Mouse (Mus musculus): ENCODE measurements at regions not wholly inside any gene's neighbourhood (a gene's known extent, or its start where the extent isn't known, plus 50 kb on each side); places are given as distances from the start of the nearest gene placed in this dataset.

- H3K9me3 ChIP-seq (ENCODE audit: low read length) = no peaks in the 10 kb centered on the region
- H3K4me1 ChIP-seq (replicated peaks; ENCODE audit: low read depth, low read length) = peaks cover 4% of the 10 kb centered on the region; the same call in 1 of the 2 replicates
- no peaks in the 10 kb centered on the region for H3K36me3 ChIP-seq (ENCODE audit: insufficient read depth, low read length)
- no peak overlapping the region for H3K4me3 ChIP-seq (replicated peaks; ENCODE audit: low read length)
- no peaks in the 10 kb centered on the region; the same call in 1 of the 2 replicates for H3K27me3 ChIP-seq (ENCODE audit: insufficient read depth, low read length)
- no peak for TF ChIP-seq CTCF (conservative IDR thresholded peaks at IDR 0.05; ENCODE audit: low read length)
Measured at GRCm38 (mm10) chr14:46191639-46192399, 187.4 kb upstream of the Gm15217 start.

GRCm38 (mm10) chr14:46193577-46193976 lies 185.6 kb upstream of the Gm15217 start:
- H3K4me1 ChIP-seq (replicated peaks; ENCODE audit: low read depth, low read length) = peaks cover 4% of the 10 kb centered on the region; the same call in 1 of the 2 replicates
- H3K9me3 ChIP-seq (ENCODE audit: low read length) = no peaks in the 10 kb centered on the region
- no peaks in the 10 kb centered on the region for H3K36me3 ChIP-seq (ENCODE audit: insufficient read depth, low read length)
- no peak for TF ChIP-seq NANOG (IDR thresholded peaks at IDR 0.05; ENCODE audit: borderline replicate concordance, low read length)
- no peak for TF ChIP-seq CTCF (conservative IDR thresholded peaks at IDR 0.05; ENCODE audit: low read length)
- TF ChIP-seq POU5F1 (IDR thresholded peaks at IDR 0.05; ENCODE audit: borderline replicate concordance, low read length) = no peak
- H3K27me3 ChIP-seq (ENCODE audit: insufficient read depth, low read length) = no peaks in the 10 kb centered on the region; the same call in 1 of the 2 replicates
- H3K4me3 ChIP-seq (replicated peaks; ENCODE audit: low read length) = no peak overlapping the region

- Histone ChIP-seq H3K36me3 (ENCODE audit: insufficient read depth, low read length) (no peaks in the 10 kb centered on the region), H3K9me3 (ENCODE audit: low read length) (no peaks in the 10 kb centered on the region), H3K4me1 (replicated peaks; ENCODE audit: low read depth, low read length) (peaks cover 4% of the 10 kb centered on the region; the same call in 1 of the 2 replicates), H3K27me3 (ENCODE audit: insufficient read depth, low read length) (peaks cover 3% of the 10 kb centered on the region; the same call in 1 of the 2 replicates), H3K4me3 (replicated peaks; ENCODE audit: low read length) (no peak overlapping the region)
- TF ChIP-seq NANOG (IDR thresholded peaks at IDR 0.05; ENCODE audit: borderline replicate concordance, low read length) = no peak
- no peak for TF ChIP-seq POU5F1 (IDR thresholded peaks at IDR 0.05; ENCODE audit: borderline replicate concordance, low read length)
- no peak for TF ChIP-seq CTCF (conservative IDR thresholded peaks at IDR 0.05; ENCODE audit: low read length)
Measured at GRCm38 (mm10) chr14:46195939-46196338, 183.3 kb upstream of the Gm15217 start.

GRCm38 (mm10) chr14:46202818-46203217 lies 176.4 kb upstream of the Gm15217 start:
- H3K27me3 ChIP-seq (ENCODE audit: insufficient read depth, low read length) = 0 out of 2 replicates have a peak, but pooled peaks cover 3% of the 10 kb centered on the region
- H3K36me3 ChIP-seq (ENCODE audit: insufficient read depth, low read length) = no peaks in the 10 kb centered on the region

GRCm38 (mm10) chr14:46220483-46220882 lies 158.7 kb upstream of the Gm15217 start:
- Histone ChIP-seq H3K4me1 (replicated peaks; ENCODE audit: low read depth, low read length) (peaks cover 25% of the 10 kb centered on the region), H3K36me3 (ENCODE audit: insufficient read depth, low read length) (no peaks in the 10 kb centered on the region), H3K9me3 (ENCODE audit: low read length) (no peaks in the 10 kb centered on the region), H3K4me3 (replicated peaks; ENCODE audit: low read length) (no peak overlapping the region), H3K27me3 (ENCODE audit: insufficient read depth, low read length) (0 out of 2 replicates have a peak, but pooled peaks cover 7% of the 10 kb centered on the region)
- TF ChIP-seq CTCF (conservative IDR thresholded peaks at IDR 0.05; ENCODE audit: low read length) (no peak), POU5F1 (IDR thresholded peaks at IDR 0.05; ENCODE audit: borderline replicate concordance, low read length) (no peak), NANOG (IDR thresholded peaks at IDR 0.05; ENCODE audit: borderline replicate concordance, low read length) (no peak)

More at GRCm38 (mm10) chr14:46202818-46203217, 176.4 kb upstream of the Gm15217 start:
- TF ChIP-seq POU5F1 (IDR thresholded peaks at IDR 0.05; ENCODE audit: borderline replicate concordance, low read length) = no peak
- TF ChIP-seq NANOG (IDR thresholded peaks at IDR 0.05; ENCODE audit: borderline replicate concordance, low read length) = no peak
- TF ChIP-seq CTCF (conservative IDR thresholded peaks at IDR 0.05; ENCODE audit: low read length) = no peak
- Histone ChIP-seq H3K9me3 (ENCODE audit: low read length) (peaks cover 3% of the 10 kb centered on the region; the same call in 1 of the 2 replicates), H3K4me1 (replicated peaks; ENCODE audit: low read depth, low read length) (no peaks in the 10 kb centered on the region), H3K4me3 (replicated peaks; ENCODE audit: low read length) (no peak overlapping the region)

GRCm38 (mm10) chr14:46221897-46222669 lies 157.1 kb upstream of the Gm15217 start:
- H3K4me3 ChIP-seq (replicated peaks; ENCODE audit: low read length) = no peak overlapping the region
- TF ChIP-seq NANOG (IDR thresholded peaks at IDR 0.05; ENCODE audit: borderline replicate concordance, low read length) (no peak), CTCF (conservative IDR thresholded peaks at IDR 0.05; ENCODE audit: low read length) (no peak), POU5F1 (IDR thresholded peaks at IDR 0.05; ENCODE audit: borderline replicate concordance, low read length) (no peak)

GRCm38 (mm10) chr14:46223008-46223407 lies 156.2 kb upstream of the Gm15217 start:
- H3K4me1 ChIP-seq (replicated peaks; ENCODE audit: low read depth, low read length) = peaks cover 25% of the 10 kb centered on the region
- no peaks in the 10 kb centered on the region for H3K36me3 ChIP-seq (ENCODE audit: insufficient read depth, low read length)
- H3K4me3 ChIP-seq (replicated peaks; ENCODE audit: low read length) = no peak overlapping the region
- peaks cover 12% of the 10 kb centered on the region; the same call in 1 of the 2 replicates for H3K27me3 ChIP-seq (ENCODE audit: insufficient read depth, low read length)
- H3K9me3 ChIP-seq (ENCODE audit: low read length) = no peaks in the 10 kb centered on the region
- no peak for TF ChIP-seq CTCF (conservative IDR thresholded peaks at IDR 0.05; ENCODE audit: low read length)
- 0 out of 2 replicates have a peak, but pooled peaks have one; percentile 19 for TF ChIP-seq POU5F1 (IDR thresholded peaks at IDR 0.05; ENCODE audit: borderline replicate concordance, low read length)
- peak; percentile 77 for TF ChIP-seq NANOG (IDR thresholded peaks at IDR 0.05; ENCODE audit: borderline replicate concordance, low read length)

More at GRCm38 (mm10) chr14:46221897-46222669, 157.1 kb upstream of the Gm15217 start:
- peaks cover 25% of the 10 kb centered on the region for H3K4me1 ChIP-seq (replicated peaks; ENCODE audit: low read depth, low read length)
- H3K27me3 ChIP-seq (ENCODE audit: insufficient read depth, low read length) = peaks cover 12% of the 10 kb centered on the region; the same call in 1 of the 2 replicates
- H3K36me3 ChIP-seq (ENCODE audit: insufficient read depth, low read length) = no peaks in the 10 kb centered on the region
- no peaks in the 10 kb centered on the region for H3K9me3 ChIP-seq (ENCODE audit: low read length)

- H3K4me1 ChIP-seq (replicated peaks; ENCODE audit: low read depth, low read length) = peaks cover 25% of the 10 kb centered on the region
- no peak for TF ChIP-seq CTCF (conservative IDR thresholded peaks at IDR 0.05; ENCODE audit: low read length)
- no peak for TF ChIP-seq POU5F1 (IDR thresholded peaks at IDR 0.05; ENCODE audit: borderline replicate concordance, low read length)
- TF ChIP-seq NANOG (IDR thresholded peaks at IDR 0.05; ENCODE audit: borderline replicate concordance, low read length) = no peak
- peaks cover 12% of the 10 kb centered on the region; the same call in 1 of the 2 replicates for H3K27me3 ChIP-seq (ENCODE audit: insufficient read depth, low read length)
- no peaks in the 10 kb centered on the region for H3K36me3 ChIP-seq (ENCODE audit: insufficient read depth, low read length)
- no peaks in the 10 kb centered on the region for H3K9me3 ChIP-seq (ENCODE audit: low read length)
- no peak overlapping the region for H3K4me3 ChIP-seq (replicated peaks; ENCODE audit: low read length)
Measured at GRCm38 (mm10) chr14:46224421-46224950, 154.7 kb upstream of the Gm15217 start.

Data from E14TG2a.4 (cell line).